Mouse (Mus musculus): ENCODE measurements around the gene Abcf2. TPM values are rescaled to one million over a fixed set of nuclear protein-coding genes. Genes with fewer than 3 reads are reported as not detected.

Gene Abcf2
- total and polyA plus RNA-seq, 2 experiments from 2014 or later = 49.6 to 56.0 TPM

DNA sequence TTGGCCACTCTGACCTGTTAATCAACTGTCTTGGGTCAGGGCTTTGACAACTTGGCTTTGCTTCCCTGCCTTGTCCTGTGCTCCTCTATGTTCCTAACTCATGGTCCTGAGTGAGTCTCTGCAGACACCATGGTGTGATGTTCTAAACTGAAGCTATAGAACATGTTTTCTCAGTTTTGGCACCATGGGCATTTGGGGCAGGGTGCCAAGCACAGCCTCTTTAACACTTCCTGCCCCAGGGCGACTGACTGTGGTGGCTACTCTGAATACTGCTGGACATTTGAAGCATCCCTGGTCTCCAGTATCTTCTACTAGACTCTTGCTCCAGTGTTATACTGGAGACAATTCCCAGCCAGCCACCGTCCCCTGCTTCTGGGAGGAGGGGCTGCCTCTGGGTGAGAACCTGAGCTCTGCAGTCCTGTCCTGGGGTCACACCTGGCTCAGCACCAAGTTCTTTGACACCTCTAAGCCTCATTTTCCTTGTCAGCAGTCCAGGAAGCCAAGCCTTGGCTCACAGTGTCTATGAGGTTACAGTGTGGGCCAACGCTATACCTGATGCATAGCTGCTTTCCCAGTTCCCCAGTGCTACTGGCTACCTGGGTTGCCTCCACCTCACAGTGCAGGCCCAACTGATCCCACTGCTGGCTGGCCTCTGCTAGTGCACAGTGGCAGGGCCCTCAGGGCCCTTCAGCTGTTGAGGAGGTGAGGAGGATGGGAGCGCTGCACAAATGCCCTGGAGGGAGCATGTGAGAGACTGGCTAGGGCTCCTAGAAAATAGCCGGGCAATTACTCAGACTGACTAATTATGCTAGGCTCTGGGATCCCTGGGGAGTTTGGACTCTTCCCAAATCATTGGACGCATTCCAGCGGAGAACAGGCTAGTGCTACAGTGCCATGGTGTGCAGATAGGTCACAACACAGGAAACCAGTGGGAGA, 34.4 kb upstream of the Abcf2 start:
- H3K27ac ChIP-seq (ENCODE audit: low read depth) = no peak overlapping the region
- no peak overlapping the region for H3K4me3 ChIP-seq (ENCODE audit: low read depth, low read length)

DNA sequence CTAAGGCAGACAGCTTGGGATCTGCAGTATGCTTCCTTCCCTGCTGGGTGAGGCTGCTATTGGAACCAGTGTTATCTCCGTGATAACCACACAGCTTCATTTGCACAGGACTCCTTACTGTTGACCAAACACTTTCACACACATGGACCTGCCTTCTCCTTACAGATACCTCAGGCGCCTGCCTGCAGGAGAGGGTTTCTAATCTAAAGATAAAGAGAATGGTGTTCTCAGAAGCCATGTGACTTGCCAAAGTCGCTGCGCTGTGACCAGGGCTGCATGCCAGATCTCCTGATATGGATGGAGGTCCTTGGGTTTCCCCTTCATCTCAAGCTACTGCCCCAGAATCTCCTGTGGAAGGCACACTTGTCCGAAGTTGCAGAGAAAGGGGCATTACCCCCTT, 32.1 kb upstream of the Abcf2 start:
- Histone ChIP-seq H3K4me2 (ENCODE audit: low read depth, low read length) (no peak overlapping the region), H3K36me3 (replicated peaks; ENCODE audit: control insufficient read depth, insufficient read depth, low read length) (no peaks in the 10 kb centered on the region), H3K27ac (ENCODE audit: low read depth) (no peak overlapping the region), H3K9me3 (replicated peaks; ENCODE audit: control insufficient read depth, low read length) (no peaks in the 10 kb centered on the region), H3K27me3 (ENCODE audit: control insufficient read depth, insufficient read depth, low read length) (no peaks in the 10 kb centered on the region), H3K4me1 (ENCODE audit: control insufficient read depth, insufficient read depth) (peaks cover 35% of the 10 kb centered on the region), H3K4me3 (ENCODE audit: low read depth, low read length) (no peak overlapping the region), H3K9ac (replicated peaks; ENCODE audit: low read depth, low read length) (no peak overlapping the region)
- no peak for TF ChIP-seq CTCF (IDR thresholded peaks at IDR 0.05; ENCODE audit: low read depth)
- ATAC-seq (ENCODE audit: insufficient read depth, low read depth) (no peak), DNase-seq (ENCODE audit: low spot score) (no peak)
- WGBS = 5% methylated on average over 5 of the region's 5 CpGs

More for the DNA sequence above, 34.4 kb upstream of the Abcf2 start:
- no peaks in the 10 kb centered on the region for H3K36me3 ChIP-seq (replicated peaks; ENCODE audit: control insufficient read depth, insufficient read depth, low read length)
- DNase-seq (ENCODE audit: low spot score) (no peak), ATAC-seq (ENCODE audit: insufficient read depth, low read depth) (peak; percentile 54)
- no peaks in the 10 kb centered on the region for H3K9me3 ChIP-seq (replicated peaks; ENCODE audit: control insufficient read depth, low read length)
- no peak overlapping the region; the same call in 1 of the 2 replicates for H3K9ac ChIP-seq (replicated peaks; ENCODE audit: low read depth, low read length)
- no peak overlapping the region for H3K4me2 ChIP-seq (ENCODE audit: low read depth, low read length)
- H3K27me3 ChIP-seq (ENCODE audit: control insufficient read depth, insufficient read depth, low read length) = no peaks in the 10 kb centered on the region
- TF ChIP-seq CTCF (IDR thresholded peaks at IDR 0.05; ENCODE audit: low read depth) = no peak
- no peak for TF ChIP-seq EP300 (IDR thresholded peaks at IDR 0.05; ENCODE audit: low read depth)
- H3K4me1 ChIP-seq (ENCODE audit: control insufficient read depth, insufficient read depth) = peaks cover 26% of the 10 kb centered on the region
- 36% methylated on average over 7 of the region's 7 CpGs for WGBS

GRCm38 (mm10) chr5:24605980-24606665, 28.9 kb upstream of the Abcf2 start:
- no peaks in the 10 kb centered on the region for H3K36me3 ChIP-seq (replicated peaks; ENCODE audit: control insufficient read depth, insufficient read depth, low read length)
- H3K27ac ChIP-seq (ENCODE audit: low read depth) = peak overlapping the region; percentile 98
- no peaks in the 10 kb centered on the region for H3K9me3 ChIP-seq (replicated peaks; ENCODE audit: control insufficient read depth, low read length)
- TF ChIP-seq CTCF (IDR thresholded peaks at IDR 0.05; ENCODE audit: low read depth) (no peak), EP300 (IDR thresholded peaks at IDR 0.05; ENCODE audit: low read depth) (no peak)
- WGBS = 53% methylated on average over 14 of the region's 14 CpGs
- H3K9ac ChIP-seq (replicated peaks; ENCODE audit: low read depth, low read length) = peak overlapping the region; percentile 62; the same call in 1 of the 2 replicates
- DNase-seq (ENCODE audit: low spot score) = no peak
- ATAC-seq (ENCODE audit: insufficient read depth, low read depth) = no peak
- peak overlapping the region; percentile 69 for H3K4me2 ChIP-seq (ENCODE audit: low read depth, low read length)
- no peaks in the 10 kb centered on the region for H3K27me3 ChIP-seq (ENCODE audit: control insufficient read depth, insufficient read depth, low read length)
- H3K4me1 ChIP-seq (ENCODE audit: control insufficient read depth, insufficient read depth) = peaks cover 36% of the 10 kb centered on the region
- H3K4me3 ChIP-seq (ENCODE audit: low read depth, low read length) = no peak overlapping the region

DNA sequence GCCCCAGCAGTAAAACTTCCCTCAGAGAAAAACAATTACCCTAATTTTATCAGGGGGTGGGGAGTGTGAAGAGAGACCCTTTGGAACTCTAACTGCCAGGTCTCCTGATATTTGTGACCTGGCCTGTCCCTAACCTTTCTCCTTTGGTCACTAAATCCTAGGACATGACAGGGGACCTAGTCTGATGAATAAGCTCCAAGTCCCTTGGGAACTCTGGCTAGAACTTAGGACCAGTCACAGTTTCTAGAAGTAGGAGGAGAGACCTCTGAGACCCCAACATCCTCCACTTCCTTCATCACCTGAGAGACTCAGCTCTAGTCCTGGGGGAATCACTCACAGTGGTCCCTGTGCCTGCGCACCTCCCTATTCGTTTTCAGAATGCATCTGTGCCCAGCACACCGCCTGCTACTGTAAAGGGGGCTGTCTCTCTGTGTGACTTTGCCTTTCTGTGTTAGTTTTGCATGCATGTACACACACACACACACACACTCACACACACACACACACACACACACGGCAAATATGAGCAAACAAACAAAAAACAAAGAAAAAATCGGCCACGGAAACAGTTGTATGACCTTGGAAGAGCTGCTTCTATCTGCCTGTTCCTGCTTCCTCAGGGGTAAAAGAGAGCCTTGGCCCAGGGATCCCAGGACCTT, 28.2 kb upstream of the Abcf2 start:
- Histone ChIP-seq H3K36me3 (replicated peaks; ENCODE audit: control insufficient read depth, insufficient read depth, low read length) (no peaks in the 10 kb centered on the region), H3K9me3 (replicated peaks; ENCODE audit: control insufficient read depth, low read length) (no peaks in the 10 kb centered on the region), H3K27me3 (ENCODE audit: control insufficient read depth, insufficient read depth, low read length) (no peaks in the 10 kb centered on the region), H3K4me3 (ENCODE audit: low read depth, low read length) (peak overlapping the region; percentile 73), H3K4me1 (ENCODE audit: control insufficient read depth, insufficient read depth) (peaks cover 39% of the 10 kb centered on the region), H3K4me2 (ENCODE audit: low read depth, low read length) (peak overlapping the region; percentile 69), H3K27ac (ENCODE audit: low read depth) (peak overlapping the region; percentile 98), H3K9ac (replicated peaks; ENCODE audit: low read depth, low read length) (peak overlapping the region; percentile 62)
- DNase-seq (ENCODE audit: low spot score) (peak; percentile 33), ATAC-seq (ENCODE audit: insufficient read depth, low read depth) (no peak)
- 13% methylated on average over 6 of the region's 6 CpGs for WGBS
- TF ChIP-seq CTCF (IDR thresholded peaks at IDR 0.05; ENCODE audit: low read depth) (no peak), EP300 (IDR thresholded peaks at IDR 0.05; ENCODE audit: low read depth) (no peak)

DNA sequence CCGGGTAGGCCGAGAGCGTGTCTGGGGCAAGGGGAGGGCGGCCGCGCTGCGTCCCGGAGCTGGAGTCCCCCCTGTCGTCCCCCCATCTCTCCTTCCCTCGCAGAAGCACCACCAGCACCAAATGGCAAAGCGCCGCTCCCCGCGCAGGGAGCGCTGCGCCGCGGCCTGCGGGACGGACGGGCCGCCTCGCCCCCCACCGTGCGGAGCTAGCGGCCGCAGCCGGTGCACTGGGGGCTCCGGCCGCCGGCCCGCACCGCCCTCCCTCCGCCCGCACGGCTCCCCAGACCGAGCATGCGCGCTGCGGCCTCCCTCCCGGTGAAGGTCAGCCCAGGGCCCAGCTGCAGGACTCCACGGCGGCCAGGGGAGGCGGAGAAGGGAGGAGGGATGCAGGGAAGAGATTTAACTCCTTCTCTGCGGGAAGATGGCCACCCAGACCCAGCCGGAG, 27.4 kb upstream of the Abcf2 start:
- Histone ChIP-seq H3K9ac (replicated peaks; ENCODE audit: low read depth, low read length) (peak overlapping the region; percentile 62), H3K27ac (ENCODE audit: low read depth) (peak overlapping the region; percentile 98), H3K4me3 (ENCODE audit: low read depth, low read length) (peak overlapping the region; percentile 73), H3K27me3 (ENCODE audit: control insufficient read depth, insufficient read depth, low read length) (no peaks in the 10 kb centered on the region), H3K4me1 (ENCODE audit: control insufficient read depth, insufficient read depth) (peaks cover 38% of the 10 kb centered on the region), H3K9me3 (replicated peaks; ENCODE audit: control insufficient read depth, low read length) (no peaks in the 10 kb centered on the region), H3K36me3 (replicated peaks; ENCODE audit: control insufficient read depth, insufficient read depth, low read length) (no peaks in the 10 kb centered on the region), H3K4me2 (ENCODE audit: low read depth, low read length) (peak overlapping the region; percentile 69)
- peak; percentile 75 for ATAC-seq (ENCODE audit: insufficient read depth, low read depth)
- peak; percentile 93 for DNase-seq (ENCODE audit: low spot score)
- WGBS = 1% methylated on average over 39 of the region's 46 CpGs
- TF ChIP-seq EP300 (IDR thresholded peaks at IDR 0.05; ENCODE audit: low read depth) = no peak
- peak; percentile 41 for TF ChIP-seq CTCF (IDR thresholded peaks at IDR 0.05; ENCODE audit: low read depth)

Data from heart, postnatal 0 days (tissue).